Mouse (Mus musculus) pancreas, adult 10 weeks (tissue): Measurements from ENCODE around the gene Bpifb4. TPM values are rescaled to one million over a fixed set of nuclear protein-coding genes. Genes with fewer than 3 reads are reported as not detected.

ENCODE experiments used
- polyA plus RNA-seq: library from polyadenylated mRNA; stranded (reverse); fragments of 350-450 nt; fragmentation: Illumina TruSeq; extraction: RNeasy Lipid Tissue Mini Kit (QIAGEN cat#74804); gene quantifications from one replicate; pipeline ENCODE4 v1.2.3, GENCODE M21; 2015; ENCODE audit warnings: low read depth, low replicate concordance; ENCODE audit not compliant: insufficient read depth

Bpifb4 gene
- not detected for polyA plus RNA-seq

DNA sequence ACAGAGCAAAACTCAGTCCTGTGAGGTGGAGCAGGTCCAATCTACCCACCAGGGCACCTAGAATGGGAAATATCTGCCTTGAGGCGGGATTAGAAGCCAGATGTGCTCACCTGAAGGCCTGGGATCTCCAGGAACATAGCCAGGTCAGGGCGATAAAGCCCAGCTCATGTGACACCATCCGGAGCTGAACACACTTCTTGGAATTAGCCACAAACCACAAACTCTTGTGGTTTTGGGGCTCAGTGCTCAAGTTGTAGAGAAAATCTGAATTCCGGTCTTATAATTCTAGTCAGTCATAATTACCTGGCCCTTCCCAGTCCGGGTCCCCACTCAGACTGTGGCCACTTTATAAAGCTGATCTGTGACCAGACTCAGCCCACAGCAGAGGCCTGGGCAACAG lies at the start of gene Bpifb4:
Gene Bpifb4 (plus strand): TSS at position 370 of the 400 bp plus-strand sequence.

DNA sequence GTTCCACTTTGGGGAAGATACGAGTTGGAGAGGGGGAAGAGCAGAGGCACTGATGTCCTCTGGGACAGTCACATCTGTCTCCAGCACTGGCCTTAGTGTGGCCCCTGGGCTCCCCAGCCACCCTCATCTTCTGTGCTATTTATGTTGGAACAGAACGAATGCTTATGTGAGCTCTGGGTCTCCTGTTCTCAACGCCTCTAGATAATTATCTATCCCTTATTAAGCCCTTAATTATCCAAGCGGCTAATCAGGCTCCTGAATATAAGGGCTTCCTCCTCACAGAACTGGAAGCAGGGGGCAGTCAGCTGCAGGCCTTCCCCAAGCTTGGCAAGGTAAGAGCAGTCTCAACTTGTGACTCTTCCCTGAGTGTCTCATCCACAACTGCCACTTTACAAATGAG lies 37.9 kb upstream of the Bpifb4 start, which contains the start of gene Bpifb6:
Gene Bpifb6 (plus strand): TSS at position 301 of the 400 bp plus-strand sequence.

DNA sequence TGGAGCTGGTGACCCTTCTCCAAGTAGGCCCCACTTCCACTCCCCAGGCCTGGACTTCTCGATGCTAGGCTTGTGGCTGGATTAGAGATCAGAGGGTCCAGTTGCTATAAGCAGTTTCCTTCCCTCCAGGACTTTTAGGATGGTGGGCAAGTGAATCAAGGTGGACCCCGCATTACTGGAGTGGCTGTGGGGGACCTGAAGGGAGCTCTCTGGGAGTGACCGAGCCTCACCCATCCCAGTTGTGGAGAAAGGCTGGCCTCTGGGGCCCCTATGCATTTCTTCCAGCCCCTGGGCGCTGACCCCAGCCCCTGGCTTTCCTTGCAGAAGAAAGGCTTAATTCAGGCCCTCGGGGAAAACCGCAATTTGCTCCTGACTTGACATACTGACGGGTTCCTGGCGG lies 20.1 kb upstream of the Bpifb4 start, which contains the start of gene Bpifb3:
Gene Bpifb3 (plus strand): TSS at position 301 of the 400 bp plus-strand sequence.

DNA sequence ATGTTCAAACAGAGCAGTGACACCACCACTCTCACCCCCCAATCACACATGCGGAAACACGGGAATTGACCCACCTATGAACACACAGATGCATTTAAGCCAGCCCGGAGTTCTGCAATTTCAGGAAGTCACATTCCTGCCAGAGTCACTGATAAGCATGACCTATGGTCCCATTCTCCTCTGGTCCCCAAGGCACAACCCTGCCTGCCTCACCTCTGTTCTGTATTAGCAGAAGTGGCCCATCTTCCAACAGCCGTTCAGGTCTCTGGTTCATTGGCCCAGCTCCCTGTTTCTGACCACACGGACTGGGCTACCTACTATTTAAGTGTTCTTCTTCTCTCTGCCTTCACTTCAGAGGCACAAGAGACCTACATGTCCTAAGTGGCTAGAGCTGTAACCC lies 36.6 kb downstream of the Bpifb4 start, which contains the start of gene Bpifa6:
Gene Bpifa6 (plus strand): TSS at position 364 of the 400 bp plus-strand sequence.

DNA sequence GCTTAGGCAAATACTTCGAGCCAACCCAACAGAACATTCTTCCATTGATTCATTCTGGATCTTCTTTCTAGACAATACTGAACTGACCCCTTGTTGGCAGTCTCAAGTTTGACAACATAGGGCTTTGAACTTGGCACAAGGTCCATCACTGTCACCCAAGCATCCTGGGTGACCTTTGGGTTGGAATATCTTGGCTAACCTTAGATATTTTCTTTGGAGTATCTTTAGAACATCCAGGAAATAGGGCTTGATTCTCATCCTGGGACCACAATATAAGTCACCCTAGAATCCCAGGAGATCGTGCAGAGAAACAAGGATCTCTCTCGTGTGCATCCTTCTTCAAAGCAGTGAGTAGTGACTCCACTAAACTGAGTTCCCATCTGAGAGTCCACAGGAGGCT lies 70.0 kb downstream of the Bpifb4 start, which contains the start of gene Bpifa2:
Gene Bpifa2 (plus strand): TSS at position 301 of the 400 bp plus-strand sequence.

Other genes starting within 250 kb of the Bpifb4 start
- not detected for gene Dnmt3c, start 241.6 kb upstream of the Bpifb4 start, polyA plus RNA-seq
- gene Mapre1, start 196.9 kb upstream of the Bpifb4 start, polyA plus RNA-seq = 10.2 TPM
- gene Efcab8, start 158.3 kb upstream of the Bpifb4 start, polyA plus RNA-seq = not detected
- not detected for gene Sun5, start 67.1 kb upstream of the Bpifb4 start, polyA plus RNA-seq
- not detected for gene Bpifb2, start 63.2 kb upstream of the Bpifb4 start, polyA plus RNA-seq
- gene Bpifb6, start 37.8 kb upstream of the Bpifb4 start, polyA plus RNA-seq = not detected
- gene Bpifb3, start 20.0 kb upstream of the Bpifb4 start, polyA plus RNA-seq = not detected
- not detected for gene Bpifa6, start 36.7 kb downstream of the Bpifb4 start, polyA plus RNA-seq
- not detected for gene Bpifa2, start 70.1 kb downstream of the Bpifb4 start, polyA plus RNA-seq
- gene Bpifa3, start 192.1 kb downstream of the Bpifb4 start, polyA plus RNA-seq = not detected
- gene Bpifa1, start 204.7 kb downstream of the Bpifb4 start, polyA plus RNA-seq = 0.79 TPM
- not detected for gene Bpifa5, start 224.4 kb downstream of the Bpifb4 start, polyA plus RNA-seq